Mouse (Mus musculus): Measurements from ENCODE around the gene Nek6.

DNA sequence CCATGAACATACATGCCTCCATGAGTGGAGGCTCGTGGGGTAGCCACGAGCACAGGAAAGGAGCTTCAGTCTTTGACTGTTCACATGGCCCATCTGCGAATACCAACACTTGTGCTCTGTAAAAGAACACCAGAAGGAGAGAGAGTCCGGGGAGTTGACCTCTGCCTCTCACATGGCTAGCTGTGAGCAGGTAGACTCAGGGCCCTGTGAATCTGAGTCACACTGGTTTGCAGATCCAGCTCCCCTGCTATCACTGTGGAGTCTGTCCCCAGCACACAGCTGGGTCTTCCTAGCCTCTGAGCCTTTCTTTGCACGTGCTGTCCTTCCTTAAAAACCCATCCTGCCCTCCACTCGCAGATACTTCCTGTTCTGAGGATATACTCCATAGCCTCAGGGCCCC is 22.3 kb downstream of the Nek6 start:
- no peak for TF ChIP-seq GATA1 (IDR thresholded peaks at IDR 0.05; ENCODE audit: borderline replicate concordance, low read length)
- no peak for TF ChIP-seq FLI1 (IDR thresholded peaks at IDR 0.05; ENCODE audit: low read length)

All from megakaryocyte, embryonic 14.5 days (primary cell).